Mouse (Mus musculus) adrenal gland, adult 10 weeks (tissue): ENCODE results near the gene Dsp. TPM values are rescaled to one million over a fixed set of nuclear protein-coding genes. Genes with fewer than 3 reads are reported as not detected.

Experiments used
- polyA plus RNA-seq: library from polyadenylated mRNA; stranded (reverse); fragments of 350-450 nt; fragmentation: Illumina TruSeq; extraction: RNeasy Lipid Tissue Mini Kit (QIAGEN cat#74804); gene quantifications from one replicate; pipeline ENCODE4 v1.2.3, GENCODE M21; 2014; ENCODE audit warnings: low read depth, low replicate concordance

Gene Dsp
- polyA plus RNA-seq, result 1.4 TPM

GRCm38 (mm10) chr13:38151069-38151588, at the start of gene Dsp:
TSS of gene Dsp (plus strand) at chr13:38151294.

GRCm38 (mm10) chr13:38204702-38205482, 53.8 kb downstream of the Dsp start, which contains the start of gene Snrnp48:
TSS of gene Snrnp48 (plus strand) at chr13:38204938.

Other genes starting within 250 kb of the Dsp start
- gene Ssr1, start 157.1 kb upstream of the Dsp start, polyA plus RNA-seq, result 366 TPM
- gene Riok1, start 114.3 kb upstream of the Dsp start, polyA plus RNA-seq, result 86.4 TPM
- 1.7 TPM for gene Cage1, start 114.2 kb upstream of the Dsp start, polyA plus RNA-seq
- 44.5 TPM for gene Snrnp48, start 53.6 kb downstream of the Dsp start, polyA plus RNA-seq
- gene Bmp6, start 193.8 kb downstream of the Dsp start, polyA plus RNA-seq, result 2.6 TPM